Mouse (Mus musculus) CD4-positive, CD25-positive, alpha-beta regulatory T cell (primary cell): ENCODE measurements around the gene Akp3. TPM values are rescaled to one million over a fixed set of nuclear protein-coding genes. Genes with fewer than 3 reads are reported as not detected.

Experiments used
- polyA plus RNA-seq: library from polyadenylated mRNA; unstranded; fragments of 100-300 nt; shearing (Covaris generic); gene quantifications from one replicate; pipeline ENCODE4 v1.2.1, GENCODE M21; 2017

Gene Akp3
- polyA plus RNA-seq: not detected

DNA sequence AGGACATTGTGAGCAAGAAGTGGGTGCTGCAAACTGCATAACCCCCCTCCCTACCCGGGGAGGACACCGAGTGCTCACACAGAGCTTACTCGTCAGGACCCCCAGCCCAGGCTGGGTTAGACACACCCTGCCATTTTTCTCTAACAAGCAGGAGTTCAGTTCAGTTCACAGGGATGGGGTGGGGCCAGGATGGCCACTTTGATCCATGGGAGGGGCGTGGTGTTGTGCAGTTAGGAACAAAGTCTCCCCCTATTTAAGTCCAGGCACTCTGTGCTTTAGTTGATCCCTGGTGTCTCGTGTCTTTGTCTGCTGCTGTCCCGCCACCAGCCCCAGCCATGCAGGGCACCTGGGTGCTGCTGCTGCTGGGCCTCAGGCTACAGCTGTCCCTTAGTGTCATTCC lies at the start of gene Akp3:
Gene Akp3 (plus strand): TSS at position 301 of the 400 bp plus-strand sequence.

DNA sequence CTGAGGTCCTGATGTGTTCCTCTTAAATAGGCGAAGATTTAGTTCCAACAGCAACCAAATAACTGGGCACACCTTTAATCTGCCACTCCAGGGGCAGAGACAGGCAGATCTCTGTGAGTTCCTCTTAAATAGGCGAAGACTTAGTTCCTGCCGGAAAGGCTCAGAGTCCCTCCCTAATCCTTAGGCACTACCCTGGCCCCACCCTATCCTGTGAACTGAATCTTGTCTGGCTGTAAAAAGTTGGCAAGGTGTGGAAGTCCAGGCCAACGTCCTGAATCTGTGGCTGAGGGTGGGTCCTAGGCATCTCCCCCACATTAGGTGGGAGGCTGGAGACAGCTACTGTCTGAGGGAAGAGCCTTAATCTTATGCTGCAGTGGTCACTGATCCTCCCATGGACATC lies 34.9 kb upstream of the Akp3 start, which contains the start of gene Alppl2:
Gene Alppl2 (minus strand): TSS at position 101 of the 400 bp plus-strand sequence.

DNA sequence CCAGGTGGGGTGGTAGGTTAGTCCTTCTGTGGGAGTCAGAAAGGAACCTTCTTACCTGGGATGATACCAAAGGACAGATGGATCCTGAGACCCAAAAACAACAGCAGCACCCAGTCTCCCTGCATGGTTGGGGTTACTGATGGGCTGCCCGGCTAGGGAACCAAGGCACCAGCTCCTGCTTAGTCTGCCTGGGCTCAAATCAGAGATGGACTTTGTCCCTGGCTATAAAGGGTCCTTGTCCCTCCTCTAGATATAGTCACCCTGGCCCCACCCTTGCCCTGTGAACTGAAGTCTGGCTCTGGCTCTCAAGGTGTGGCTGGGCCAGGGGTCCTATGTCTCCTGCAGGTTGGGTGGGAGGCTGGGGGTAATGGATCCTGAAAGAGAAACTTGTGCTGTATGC lies 23.4 kb upstream of the Akp3 start, which contains the start of gene Alpi:
Gene Alpi (minus strand): TSS at position 196 of the 400 bp plus-strand sequence.

DNA sequence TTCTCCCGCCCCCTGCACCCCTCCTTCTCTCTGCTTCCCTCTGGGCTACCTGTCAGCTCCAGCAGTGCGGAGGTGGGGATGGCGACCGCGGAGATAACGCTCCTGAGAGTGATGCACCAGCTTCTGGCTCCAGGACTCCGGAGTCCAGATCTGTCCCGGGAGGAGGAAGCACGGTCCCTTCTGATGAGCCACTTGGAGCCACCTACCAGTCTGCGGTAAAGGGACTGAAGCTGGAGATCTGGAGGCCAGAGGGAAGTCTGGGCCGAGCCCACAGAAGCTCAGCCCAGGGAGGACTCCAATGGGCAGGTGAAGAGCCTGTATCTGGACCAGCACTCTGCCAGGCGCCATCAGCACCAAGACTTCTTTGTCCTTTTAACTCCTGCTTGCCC lies 31.4 kb downstream of the Akp3 start, which contains the start of gene Ecel1:
Gene Ecel1 (minus strand): TSS at position 323 of the 389 bp plus-strand sequence.

Other genes with a start within 250 kb of the Akp3 start
- gene Alppl2, start 35.0 kb upstream of the Akp3 start, polyA plus RNA-seq: not detected
- not detected for gene Alpi, start 23.4 kb upstream of the Akp3 start, polyA plus RNA-seq
- gene Ecel1, start 31.5 kb downstream of the Akp3 start, polyA plus RNA-seq: 0.08 TPM
- gene Prss56, start 58.3 kb downstream of the Akp3 start, polyA plus RNA-seq: not detected
- not detected for gene Chrnd, start 65.6 kb downstream of the Akp3 start, polyA plus RNA-seq
- 0.06 TPM for gene Chrng, start 79.7 kb downstream of the Akp3 start, polyA plus RNA-seq
- 120 TPM for gene Eif4e2, start 88.9 kb downstream of the Akp3 start, polyA plus RNA-seq
- gene Efhd1, start 139.4 kb downstream of the Akp3 start, polyA plus RNA-seq: 0.10 TPM
- 66.9 TPM for gene Gigyf2, start 202.0 kb downstream of the Akp3 start, polyA plus RNA-seq